Mouse (Mus musculus): ENCODE results near the gene Plekhg6.
A peak's percentile ranks its signal among the peaks of the same experiment; 100 is the strongest.

DNA sequence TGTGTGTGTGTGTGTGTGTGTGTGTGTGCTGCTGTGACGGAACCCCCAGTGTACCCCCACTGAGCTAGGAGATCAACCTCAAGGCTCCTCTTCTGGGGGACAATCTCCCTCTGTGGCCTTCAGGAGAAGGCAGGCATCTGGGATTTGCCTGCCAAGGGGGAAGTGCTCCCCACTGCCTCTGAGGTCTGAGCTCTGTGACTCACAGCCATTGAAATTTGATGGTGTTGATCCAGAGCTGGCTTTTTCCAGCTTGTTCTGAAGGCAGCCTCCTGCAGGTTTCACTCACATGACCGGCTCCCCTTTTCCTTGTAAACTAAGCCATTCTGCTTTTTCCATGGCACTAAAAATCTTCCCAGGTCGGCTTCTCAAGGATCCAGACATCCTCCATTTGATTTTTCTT, 43.6 kb upstream of the Plekhg6 start:
- TF ChIP-seq CTCF (IDR thresholded peaks at IDR 0.05; ENCODE audit: borderline replicate concordance, insufficient read depth, low read length) (no peak), POLR2A (IDR thresholded peaks at IDR 0.05; ENCODE audit: low read depth, low read length) (peak; percentile 44; the same call in 1 of the 2 replicates)

All from embryonic fibroblast, embryonic 13.5 days (primary cell).